Mouse (Mus musculus) skeletal muscle tissue, adult 2 months (tissue): ENCODE measurements around the gene Lmod3.

ENCODE experiments used
- DNase-seq: peaks from one replicate; pipeline ENCODE4 v3.0.0-alpha.2; 2012; ENCODE audit warnings: low read depth, low spot score

Gene Lmod3

DNA sequence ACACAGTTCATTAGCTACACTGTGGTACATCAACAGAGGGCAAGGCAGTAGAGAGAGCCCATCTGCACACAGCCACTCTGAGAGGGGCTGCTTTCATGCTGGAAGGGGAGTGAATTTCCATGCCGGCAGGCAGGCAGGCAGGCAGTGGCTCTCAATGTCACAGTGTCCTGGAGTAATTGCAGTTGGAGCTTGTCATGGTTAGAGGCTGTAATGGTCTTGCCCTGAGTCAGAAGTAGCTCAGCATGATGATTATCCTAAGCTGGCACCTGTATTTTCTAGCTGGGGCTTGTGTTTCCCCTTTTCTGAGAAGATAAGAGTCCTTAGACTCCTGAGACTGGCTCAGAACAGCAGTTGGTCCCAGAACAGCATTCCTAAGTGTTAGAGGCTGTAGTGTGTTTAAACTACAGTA, 26.5 kb downstream of the Lmod3 start:
- DNase-seq = no peak

DNA sequence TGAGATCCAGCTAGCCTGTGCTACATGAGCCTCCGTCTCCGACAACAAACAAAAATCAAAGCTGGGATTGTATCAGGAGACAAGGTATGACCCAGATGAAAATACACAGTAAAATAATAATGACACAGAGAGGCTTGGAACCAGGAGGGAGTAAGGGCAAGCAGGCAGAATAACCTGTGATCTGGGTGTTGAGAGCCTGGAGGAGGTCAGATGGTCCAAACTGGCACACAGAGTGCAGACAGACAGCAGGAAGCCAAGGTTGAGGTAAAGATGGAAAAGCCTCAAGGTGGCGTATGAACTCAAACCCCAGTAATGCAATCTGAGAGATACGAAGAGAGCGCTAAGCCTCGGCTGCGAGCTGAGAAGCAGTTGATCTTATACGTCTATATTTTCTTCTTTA, 28.1 kb downstream of the Lmod3 start:
- no peak for DNase-seq

- no peak for DNase-seq
These were observed 29.0 kb downstream of the Lmod3 start for GRCm38 (mm10) chr6:97223566-97223965.

DNA sequence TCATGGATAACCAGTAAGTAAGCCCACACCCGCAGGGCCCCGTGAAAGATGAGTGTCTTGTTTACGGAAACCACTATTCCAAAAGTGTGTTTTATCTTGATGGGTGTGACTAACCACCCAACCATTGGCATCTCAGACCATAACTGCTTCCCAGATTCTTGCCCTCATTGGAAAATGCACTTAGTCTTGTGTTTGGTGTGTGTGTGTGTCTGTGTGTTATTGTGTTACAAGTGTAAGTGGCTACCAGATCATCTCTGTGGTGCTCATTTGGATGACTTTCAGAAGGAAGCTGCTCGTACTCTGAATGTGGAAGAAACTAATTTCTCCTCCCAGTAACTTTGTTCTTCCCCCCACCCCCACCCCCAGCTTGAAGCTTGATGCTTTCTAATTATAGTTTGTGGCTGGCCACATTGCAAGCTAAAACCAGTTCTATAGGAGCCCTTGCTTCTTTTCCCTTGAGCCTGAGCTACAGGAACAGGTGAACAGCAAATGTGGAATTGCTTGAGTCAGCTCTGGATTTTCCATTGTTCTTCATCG, 29.6 kb downstream of the Lmod3 start:
- no peak for DNase-seq

DNA sequence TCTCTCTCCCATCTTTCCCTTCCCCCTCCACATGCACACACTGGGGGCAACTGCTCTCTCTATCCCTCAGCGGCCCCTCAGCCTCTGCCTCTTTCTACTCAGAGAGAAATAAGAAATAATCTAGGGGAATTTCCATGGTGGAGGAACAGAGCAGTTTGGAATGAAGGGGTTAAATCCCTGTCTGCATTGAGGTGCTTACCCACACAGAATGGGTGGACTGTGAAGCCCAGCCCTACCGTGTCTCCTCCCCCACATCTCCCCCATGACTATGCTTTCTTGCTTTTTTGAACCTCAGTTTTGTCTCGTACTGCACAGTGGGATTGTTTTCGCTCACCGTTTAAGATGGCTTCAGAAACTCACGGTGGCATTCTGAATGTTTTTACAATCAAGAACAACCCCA, 30.2 kb downstream of the Lmod3 start:
- no peak for DNase-seq

GRCm38 (mm10) chr6:97221205-97222025, 31.1 kb downstream of the Lmod3 start:
- DNase-seq = no peak

- DNase-seq = no peak
These were observed 31.9 kb downstream of the Lmod3 start for GRCm38 (mm10) chr6:97220672-97221071.

GRCm38 (mm10) chr6:97216154-97216821, 36.3 kb downstream of the Lmod3 start:
- peak; percentile 60 for DNase-seq

DNA sequence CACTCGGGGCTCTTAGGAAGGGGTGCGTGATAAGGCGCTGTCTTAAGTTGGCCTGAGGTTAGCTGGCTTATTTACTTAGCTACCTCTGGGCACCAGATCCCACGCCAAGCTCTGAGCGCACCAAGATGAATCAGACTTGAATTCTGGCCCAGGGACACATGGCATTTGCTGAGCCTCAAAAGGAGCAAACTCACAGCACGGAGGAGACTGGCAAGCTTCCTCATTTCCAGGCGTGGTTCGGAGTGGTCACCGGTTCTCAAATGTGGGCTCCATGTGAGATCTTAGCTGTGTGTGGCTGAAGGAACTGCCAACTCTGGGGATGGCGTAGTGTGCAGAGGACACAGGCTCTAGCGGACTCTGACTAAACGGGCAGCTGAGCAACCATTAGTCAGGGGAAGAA, 40.6 kb downstream of the Lmod3 start:
- DNase-seq = peak; percentile 87

DNA sequence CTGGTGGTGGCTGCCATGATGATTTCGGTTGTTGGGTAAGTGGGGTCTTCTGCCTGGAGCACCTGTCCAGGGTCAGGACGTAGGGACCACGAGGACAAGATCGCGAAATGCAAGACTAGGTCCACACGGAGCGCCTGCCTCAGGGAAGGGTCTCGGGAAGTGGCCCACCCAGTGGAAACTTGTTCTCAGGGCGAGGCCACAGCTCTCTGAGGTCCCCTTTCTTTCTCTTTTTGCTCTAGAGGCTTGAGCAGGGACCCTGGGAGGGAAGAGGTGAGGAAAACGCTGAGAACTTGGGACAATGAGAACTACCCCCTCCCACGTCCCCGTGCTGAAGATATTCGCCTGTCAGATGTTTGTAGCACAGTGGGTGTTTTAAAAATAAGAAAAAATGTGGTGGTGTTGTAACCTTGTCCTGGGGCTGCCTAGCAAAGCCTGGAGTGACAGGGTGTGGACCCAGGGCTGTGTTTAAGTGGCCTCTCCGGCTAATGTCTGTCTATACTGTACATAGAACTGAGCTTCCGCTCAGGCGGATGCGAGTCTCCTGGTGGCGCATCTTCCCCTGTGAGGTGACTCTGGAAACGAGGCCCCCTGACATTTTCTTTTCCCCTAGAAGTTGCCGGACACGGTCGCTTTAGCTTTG, 41.5 kb downstream of the Lmod3 start:
- DNase-seq = no peak

DNA sequence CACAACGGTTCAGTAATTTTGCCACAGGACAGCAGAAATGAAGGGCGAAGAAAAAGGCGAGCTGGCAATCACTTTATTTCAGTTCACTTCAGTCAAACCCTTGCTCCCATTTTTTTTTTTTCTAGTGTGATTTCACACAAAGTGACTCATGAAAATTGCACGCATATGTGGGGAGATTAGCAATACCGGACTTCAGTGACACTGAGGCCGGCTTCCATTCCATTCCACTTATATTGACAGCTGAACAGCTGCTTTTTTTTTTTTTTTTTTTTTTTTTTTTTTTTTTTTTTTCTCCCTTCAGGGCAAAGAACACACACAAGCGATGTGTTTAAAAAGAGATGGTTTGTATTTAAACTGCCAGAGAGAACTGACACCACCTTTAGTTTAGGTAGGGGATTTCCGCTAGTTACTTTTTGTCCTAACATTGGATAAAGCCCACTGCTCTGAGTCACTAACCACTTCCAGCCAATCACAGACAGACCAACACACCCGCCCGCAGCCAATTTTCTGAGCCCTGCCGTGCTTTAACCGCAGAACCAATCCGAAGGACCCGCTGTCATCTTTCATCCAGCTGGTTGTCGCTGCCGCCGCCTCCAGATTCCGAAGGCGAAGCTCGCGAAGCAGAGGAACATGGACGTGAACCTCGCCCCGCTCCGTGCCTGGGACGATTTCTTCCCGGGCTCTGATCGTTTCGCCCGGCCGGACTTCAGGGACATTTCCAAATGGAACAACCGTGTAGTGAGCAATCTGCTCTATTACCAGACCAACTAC, 42.2 kb downstream of the Lmod3 start, which contains the start of gene Arl6ip5:
Gene Arl6ip5 (plus strand): TSS at position 499 of the 771 bp plus-strand sequence.
- peak; percentile 93 for DNase-seq

DNA sequence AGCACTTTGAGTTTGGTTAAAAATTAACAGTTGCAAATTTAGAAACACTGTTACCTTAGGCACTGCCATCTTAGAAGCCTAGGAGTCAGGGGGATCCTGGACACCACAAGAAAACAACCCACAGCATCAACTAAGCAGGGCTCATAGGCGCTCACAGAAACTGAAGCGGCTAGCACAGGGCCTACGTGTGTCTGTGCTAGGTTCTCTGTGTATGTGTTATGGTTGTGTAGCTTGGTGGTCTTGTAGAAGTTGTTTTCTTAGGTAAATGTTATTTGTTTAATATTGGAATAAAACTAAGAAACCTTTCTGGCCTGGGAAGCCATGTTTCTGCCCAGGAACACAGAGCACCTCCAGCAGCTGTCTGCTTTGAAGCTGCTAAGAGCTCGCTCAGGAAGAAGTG, 42.8 kb downstream of the Lmod3 start:
- DNase-seq = no peak

DNA sequence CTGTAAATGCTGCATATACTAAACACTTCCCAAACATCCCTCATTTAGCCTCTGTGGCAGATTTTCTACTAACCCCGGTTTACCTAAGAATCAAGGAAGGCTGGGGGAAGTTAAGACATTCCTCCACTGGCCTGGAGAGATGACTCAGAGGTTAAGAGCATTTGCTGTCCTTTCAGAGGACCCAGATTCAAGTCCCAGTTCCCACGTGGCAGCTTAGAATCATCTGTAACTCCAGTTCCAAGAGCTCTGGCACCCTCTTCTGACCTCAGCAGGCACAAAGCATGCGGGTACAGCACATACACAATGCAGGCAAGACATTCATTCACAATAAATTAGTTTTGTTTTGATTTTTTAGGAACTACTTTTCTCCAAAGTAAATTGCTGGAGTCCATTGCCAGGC, 43.4 kb downstream of the Lmod3 start:
- no peak for DNase-seq

- no peak for DNase-seq
These were observed 44.2 kb downstream of the Lmod3 start for GRCm38 (mm10) chr6:97208406-97208805.

DNA sequence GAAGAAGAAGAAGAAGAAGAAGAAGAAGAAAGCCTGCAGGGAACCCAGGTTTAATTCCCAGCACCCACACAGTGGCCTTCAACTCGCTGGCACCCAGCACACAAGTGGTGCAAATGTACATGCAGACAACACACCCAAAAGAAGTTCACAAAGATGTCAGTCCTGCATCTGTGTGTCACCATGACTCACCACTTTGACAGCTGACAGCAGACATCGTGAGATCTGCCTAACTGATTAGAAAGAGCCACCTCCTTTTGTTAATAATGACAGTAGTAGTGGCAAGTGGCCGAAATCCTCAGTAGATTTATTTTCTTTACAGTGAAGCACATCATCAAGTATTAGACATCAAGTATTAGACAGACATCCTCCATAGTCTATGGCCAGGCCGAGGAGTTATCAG, 45.5 kb downstream of the Lmod3 start:
- DNase-seq = no peak

DNA sequence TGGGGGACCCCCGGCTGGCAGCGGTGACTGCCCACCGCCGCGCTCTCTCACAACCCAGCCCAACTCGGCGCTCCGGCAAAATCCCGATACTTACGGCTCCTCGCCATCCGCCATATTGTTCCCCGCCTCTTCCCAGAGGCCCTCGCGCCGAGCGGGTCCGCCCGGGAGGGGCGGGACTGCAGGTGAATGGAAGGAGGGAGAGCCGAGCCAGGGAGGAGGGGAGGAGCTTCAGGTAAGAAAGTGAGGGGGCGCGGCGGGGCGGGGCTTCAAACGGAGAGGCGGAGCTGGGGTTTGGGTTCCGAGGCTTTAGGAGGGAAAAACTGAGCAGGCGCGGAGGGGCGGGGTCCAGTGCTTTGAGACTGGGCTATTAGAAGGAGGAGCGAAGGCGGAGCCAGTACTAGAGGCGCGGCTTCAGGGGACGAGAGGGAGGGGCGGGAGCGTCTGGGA, 47.1 kb downstream of the Lmod3 start, which contains the start of gene Uba3:
Gene Uba3 (minus strand): TSS at position 209 of the 447 bp plus-strand sequence.
- DNase-seq = peak; percentile 97

GRCm38 (mm10) chr6:97204952-97205351, 47.6 kb downstream of the Lmod3 start:
- DNase-seq = no peak

DNA sequence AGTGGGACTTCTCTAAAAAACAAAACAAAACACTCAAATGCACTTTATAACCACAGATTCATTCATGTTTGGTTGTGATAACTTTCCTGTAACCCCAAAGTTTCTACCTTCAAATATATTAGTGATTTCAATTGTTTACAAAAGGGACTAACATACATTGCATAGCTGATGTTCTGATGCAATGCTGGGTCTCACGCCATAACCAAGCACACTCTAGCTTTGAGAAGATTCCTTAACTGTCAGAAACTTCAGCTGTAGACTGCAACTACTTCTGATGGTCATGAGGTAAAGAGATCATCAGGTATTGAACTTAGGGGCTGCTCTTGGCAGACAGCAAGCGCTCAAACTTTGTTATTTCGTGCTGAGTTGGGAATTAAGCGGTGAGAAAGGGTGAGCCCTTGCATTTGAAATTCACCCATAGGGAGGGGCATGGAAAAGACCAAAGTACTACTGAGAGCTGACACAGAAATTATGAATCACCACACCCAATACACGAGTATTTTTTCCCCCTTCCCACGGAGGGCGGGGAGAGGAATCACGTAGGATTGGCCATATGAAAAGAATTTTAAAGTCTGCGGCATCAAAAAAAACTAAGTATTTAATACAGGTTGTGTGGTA, 48.2 kb downstream of the Lmod3 start:
- DNase-seq = no peak

GRCm38 (mm10) chr6:97202477-97202876, 50.1 kb downstream of the Lmod3 start:
- DNase-seq = no peak

DNA sequence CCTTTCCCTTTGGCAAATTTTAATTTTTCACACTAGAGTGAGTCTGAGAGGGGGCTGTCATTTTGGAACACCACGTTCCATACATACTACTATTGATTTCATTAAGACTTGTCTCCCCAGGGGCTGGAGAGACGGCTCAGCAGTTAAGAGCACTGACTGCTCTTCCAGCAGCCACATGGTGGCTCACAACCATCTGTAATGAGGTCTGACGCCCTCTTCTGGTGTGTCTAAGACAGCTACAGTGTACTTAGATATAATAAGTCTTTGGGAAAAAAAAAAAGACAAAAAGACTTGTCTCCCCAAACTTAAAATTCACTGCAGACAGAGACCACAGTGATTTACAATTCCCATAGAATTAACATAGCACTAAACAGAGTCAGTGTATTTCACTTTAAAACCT, 52.1 kb downstream of the Lmod3 start:
- DNase-seq = no peak
